Mouse (Mus musculus): ENCODE measurements around the gene Mif. TPM values are rescaled to one million over a fixed set of nuclear protein-coding genes. Genes with fewer than 3 reads are reported as not detected.

Gene Mif
- polyA plus RNA-seq, 1 experiment from 2014 or later, result 1,479 TPM

GRCm38 (mm10) chr10:75823782-75824181 lies 36.3 kb downstream of the Mif start:
- ATAC-seq (ENCODE audit: low read depth), result no peak
- H3K27me3 ChIP-seq (ENCODE audit: control insufficient read depth, insufficient read depth, low read depth, low read length), result no peaks in the 10 kb centered on the region
- H3K36me3 ChIP-seq (ENCODE audit: control insufficient read depth, insufficient read depth, low read length), result no peaks in the 10 kb centered on the region
- WGBS, result 85% methylated on average over 1 of the region's 1 CpGs
- H3K4me2 ChIP-seq (ENCODE audit: low read depth, low read length), result no peak overlapping the region
- no peaks in the 10 kb centered on the region for H3K9me3 ChIP-seq (ENCODE audit: control insufficient read depth, low read length)
- H3K4me1 ChIP-seq (replicated peaks; ENCODE audit: control insufficient read depth, insufficient read depth, low read length), result peaks cover 8% of the 10 kb centered on the region
- no peak overlapping the region for H3K4me3 ChIP-seq (ENCODE audit: low read length)
- H3K9ac ChIP-seq (ENCODE audit: low read length), result no peak overlapping the region
- no peak overlapping the region for H3K27ac ChIP-seq (ENCODE audit: low read length)

- Histone ChIP-seq H3K4me1 (replicated peaks; ENCODE audit: control insufficient read depth, insufficient read depth, low read length) (peaks cover 2% of the 10 kb centered on the region), H3K27me3 (ENCODE audit: control insufficient read depth, insufficient read depth, low read depth, low read length) (no peaks in the 10 kb centered on the region), H3K4me2 (ENCODE audit: low read depth, low read length) (no peak within 1 kb of the TSS), H3K36me3 (ENCODE audit: control insufficient read depth, insufficient read depth, low read length) (no peaks in the 10 kb centered on the region), H3K4me3 (ENCODE audit: low read length) (no peak within 1 kb of the TSS), H3K9ac (ENCODE audit: low read length) (no peak within 1 kb of the TSS), H3K27ac (ENCODE audit: low read length) (no peak within 1 kb of the TSS), H3K9me3 (ENCODE audit: control insufficient read depth, low read length) (no peaks in the 10 kb centered on the region)
- no peak for ATAC-seq (ENCODE audit: low read depth)
- 94% methylated on average over 2 of the region's 2 CpGs for WGBS
Observed at GRCm38 (mm10) chr10:75822443-75822842, 37.6 kb downstream of the Mif start, which contains the start of gene Gstt4. Gene Gstt4 (minus strand): TSS chr10:75822543.

DNA sequence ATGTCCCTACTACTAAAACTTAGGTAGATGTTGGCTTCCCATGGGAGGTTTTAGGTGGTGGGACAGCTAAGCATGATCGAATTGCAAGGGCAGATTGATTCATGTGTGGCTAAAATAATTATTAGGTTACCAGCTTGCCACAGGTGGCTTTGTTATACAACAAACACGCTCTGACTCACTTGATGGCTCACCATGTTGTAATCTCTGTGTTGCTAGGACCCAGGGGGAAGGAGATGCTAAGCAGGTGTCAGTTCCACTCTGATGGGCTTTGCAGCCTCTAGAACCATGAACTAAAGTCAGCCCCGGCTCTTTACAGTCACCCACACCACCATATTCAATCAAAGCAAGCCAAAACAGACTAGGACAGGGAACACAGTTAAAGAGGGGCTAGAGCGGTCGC lies 40.2 kb downstream of the Mif start:
- WGBS, result 85% methylated on average over 5 of the region's 5 CpGs
- H3K27me3 ChIP-seq (ENCODE audit: control insufficient read depth, insufficient read depth, low read depth, low read length), result no peaks in the 10 kb centered on the region
- no peak for ATAC-seq (ENCODE audit: low read depth)
- H3K36me3 ChIP-seq (ENCODE audit: control insufficient read depth, insufficient read depth, low read length), result no peaks in the 10 kb centered on the region
- H3K27ac ChIP-seq (ENCODE audit: low read length), result no peak overlapping the region
- H3K4me2 ChIP-seq (ENCODE audit: low read depth, low read length), result no peak overlapping the region
- H3K4me1 ChIP-seq (replicated peaks; ENCODE audit: control insufficient read depth, insufficient read depth, low read length), result no peaks in the 10 kb centered on the region
- no peaks in the 10 kb centered on the region for H3K9me3 ChIP-seq (ENCODE audit: control insufficient read depth, low read length)
- no peak overlapping the region for H3K9ac ChIP-seq (ENCODE audit: low read length)
- no peak overlapping the region for H3K4me3 ChIP-seq (ENCODE audit: low read length)

DNA sequence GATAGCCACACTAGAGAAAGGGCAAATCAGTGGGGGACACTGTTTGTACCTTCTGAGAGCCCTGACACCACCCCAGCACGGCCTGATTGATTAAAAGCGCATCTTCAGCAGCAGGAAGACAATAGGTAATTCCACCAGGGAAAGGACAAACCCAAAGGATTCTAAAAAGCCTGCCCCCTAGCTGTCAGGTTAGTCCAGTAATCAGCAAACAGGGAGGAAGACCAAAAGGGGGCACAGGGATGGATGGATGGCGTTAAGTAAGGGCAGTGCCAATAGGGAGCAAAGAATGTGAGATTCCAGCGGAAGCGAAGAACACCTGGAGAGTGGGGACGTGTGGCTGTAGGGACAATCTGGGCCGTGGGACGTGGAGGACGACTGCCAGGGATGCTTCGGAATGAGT lies 41.4 kb downstream of the Mif start:
- Histone ChIP-seq H3K9me3 (ENCODE audit: control insufficient read depth, low read length) (no peaks in the 10 kb centered on the region), H3K27ac (ENCODE audit: low read length) (no peak overlapping the region), H3K4me3 (ENCODE audit: low read length) (no peak overlapping the region), H3K4me1 (replicated peaks; ENCODE audit: control insufficient read depth, insufficient read depth, low read length) (no peaks in the 10 kb centered on the region), H3K4me2 (ENCODE audit: low read depth, low read length) (no peak overlapping the region), H3K36me3 (ENCODE audit: control insufficient read depth, insufficient read depth, low read length) (no peaks in the 10 kb centered on the region), H3K27me3 (ENCODE audit: control insufficient read depth, insufficient read depth, low read depth, low read length) (no peaks in the 10 kb centered on the region), H3K9ac (ENCODE audit: low read length) (no peak overlapping the region)
- WGBS, result 54% methylated on average over 10 of the region's 10 CpGs
- ATAC-seq (ENCODE audit: low read depth), result no peak

Other genes starting within 250 kb of the Mif start
- 11.0 and 13.0 TPM in 2 replicates for gene Susd2, start 216.2 kb downstream of the Mif start, polyA plus RNA-seq (2015; fragmentation: Nextera tagmentation; extraction: Ambion mirVana)
- 39.7 and 48.8 TPM in 2 replicates for gene Cabin1, start 95.9 kb downstream of the Mif start, polyA plus RNA-seq (2015; fragmentation: Nextera tagmentation; extraction: Ambion mirVana)
- gene Ddt, start 86.8 kb downstream of the Mif start, polyA plus RNA-seq (2015; fragmentation: Nextera tagmentation; extraction: Ambion mirVana), result 69.0 and 74.3 TPM in 2 replicates
- gene Gm20441, start 79.3 kb downstream of the Mif start, polyA plus RNA-seq (2015; fragmentation: Nextera tagmentation; extraction: Ambion mirVana), result 0.41 and 0.65 TPM in 2 replicates
- gene Gstt3, start 78.8 kb downstream of the Mif start, polyA plus RNA-seq (2015; fragmentation: Nextera tagmentation; extraction: Ambion mirVana), result 34.2 and 36.4 TPM in 2 replicates
- 36.2 and 42.8 TPM in 2 replicates for gene Gstt1, start 61.7 kb downstream of the Mif start, polyA plus RNA-seq (2015; fragmentation: Nextera tagmentation; extraction: Ambion mirVana)
- not detected in 2 replicates for gene Gstt4, start 37.7 kb downstream of the Mif start, polyA plus RNA-seq (2015; fragmentation: Nextera tagmentation; extraction: Ambion mirVana)
- 51.9 and 60.7 TPM in 2 replicates for gene Gstt2, start 22.8 kb downstream of the Mif start, polyA plus RNA-seq (2015; fragmentation: Nextera tagmentation; extraction: Ambion mirVana)
- gene Derl3, start 33.2 kb upstream of the Mif start, polyA plus RNA-seq (2015; fragmentation: Nextera tagmentation; extraction: Ambion mirVana), result 2.3 and 3.5 TPM in 2 replicates
- 191 and 197 TPM in 2 replicates for gene Smarcb1, start 61.4 kb upstream of the Mif start, polyA plus RNA-seq (2015; fragmentation: Nextera tagmentation; extraction: Ambion mirVana)
- 68.7 and 70.0 TPM in 2 replicates for gene Chchd10, start 72.9 kb upstream of the Mif start, polyA plus RNA-seq (2015; fragmentation: Nextera tagmentation; extraction: Ambion mirVana)
- gene Mmp11, start 76.3 kb upstream of the Mif start, polyA plus RNA-seq (2015; fragmentation: Nextera tagmentation; extraction: Ambion mirVana), result 74.1 and 77.1 TPM in 2 replicates
- 0.97 and 1.0 TPM in 2 replicates for gene Gm867, start 80.4 kb upstream of the Mif start, polyA plus RNA-seq (2015; fragmentation: Nextera tagmentation; extraction: Ambion mirVana)
- gene Vpreb3, start 82.8 kb upstream of the Mif start, polyA plus RNA-seq (2015; fragmentation: Nextera tagmentation; extraction: Ambion mirVana), result 0.60 and 1.0 TPM in 2 replicates
- gene Gm5134, start 94.3 kb upstream of the Mif start, polyA plus RNA-seq (2015; fragmentation: Nextera tagmentation; extraction: Ambion mirVana), result not detected in 2 replicates
- gene Zfp280b, start 172.4 kb upstream of the Mif start, polyA plus RNA-seq (2015; fragmentation: Nextera tagmentation; extraction: Ambion mirVana), result 18.6 TPM in 2 replicates

All from lung, embryonic 16.5 days (tissue).